Mouse (Mus musculus) ES-E14 (cell line): Measurements from ENCODE around the gene Lingo3. TPM values are rescaled to one million over a fixed set of nuclear protein-coding genes. Genes with fewer than 3 reads are reported as not detected.
A peak's percentile ranks its signal among the peaks of the same experiment; 100 is the strongest.

ENCODE experiments used
- DNase-seq: peaks from one replicate; pipeline ENCODE4 v3.0.0-alpha.2; 2013; ENCODE audit warnings: low read depth, low spot score
- H3K27ac ChIP-seq: 2 replicates; pipeline ENCODE4 v1.5.1; 2012; ENCODE audit warnings: low read depth, mild to moderate bottlenecking, low read length, moderate library complexity, mixed read lengths; ENCODE audit not compliant: poor library complexity, insufficient read depth, severe bottlenecking
- H3K36me3 ChIP-seq: 2 replicates; pipeline ENCODE4 v1.6.1; 2012; ENCODE audit warnings: mild to moderate bottlenecking, low read length, moderate library complexity, mixed read lengths; ENCODE audit not compliant: control insufficient read depth, poor library complexity, insufficient read depth, severe bottlenecking
- H3K4me1 ChIP-seq, 2 experiments: fragments of 150-350 bp in 1 of 2; sonication (generic) in 1 of 2; 2 replicates each; pipeline ENCODE4 v1.6.1; 2012; ENCODE audit warnings: low read length in 2 of 2, mild to moderate bottlenecking in 1 of 2, mixed read lengths in 1 of 2; ENCODE audit not compliant: control insufficient read depth in 2 of 2, insufficient read depth in 2 of 2, poor library complexity in 1 of 2
- H3K4me3 ChIP-seq, 2 experiments: fragments of 150-350 bp in 1 of 2; sonication (generic) in 1 of 2; 2 replicates each; pipeline ENCODE4 v1.5.1; 2012; ENCODE audit warnings: low read length in 2 of 2, low read depth in 1 of 2, mild to moderate bottlenecking in 1 of 2, mixed read lengths in 1 of 2; ENCODE audit not compliant: insufficient read depth in 1 of 2, poor library complexity in 1 of 2, severe bottlenecking in 1 of 2
- H3K9ac ChIP-seq: 2 replicates; pipeline ENCODE4 v1.6.1; 2012; ENCODE audit warnings: low read depth, mild to moderate bottlenecking, low read length, mixed read lengths; ENCODE audit not compliant: poor library complexity, insufficient read depth, severe bottlenecking
- H3K9me3 ChIP-seq: fragments of 150-350 bp; sonication (generic); 2 replicates; pipeline ENCODE4 v1.6.1; 2012; ENCODE audit warnings: low read depth, mild to moderate bottlenecking, low read length; ENCODE audit not compliant: control insufficient read depth, insufficient read depth
- CHD2 ChIP-seq: IDR thresholded peaks from 2 replicates; pipeline ENCODE4 v1.6.1; 2014; ENCODE audit warnings: mild to moderate bottlenecking, low read depth, low read length, inconsistent platforms
- HCFC1 ChIP-seq: IDR thresholded peaks from 2 replicates; pipeline ENCODE4 v1.6.1; 2012; ENCODE audit warnings: low read length, inconsistent platforms, borderline replicate concordance; ENCODE audit not compliant: insufficient read depth
- MAFK ChIP-seq: IDR thresholded peaks from 2 replicates; pipeline ENCODE4 v1.6.1; 2014; ENCODE audit warnings: mild to moderate bottlenecking, low read depth, low read length, inconsistent platforms; ENCODE audit not compliant: insufficient read depth
- ZC3H11A ChIP-seq: IDR thresholded peaks from 2 replicates; pipeline ENCODE4 v1.6.1; 2012; ENCODE audit warnings: low read depth, mild to moderate bottlenecking, inconsistent platforms, low read length, borderline replicate concordance
- ZNF384 ChIP-seq: IDR thresholded peaks from 2 replicates; pipeline ENCODE4 v1.6.1; 2012; ENCODE audit warnings: low read depth, low read length, inconsistent platforms
- in situ Hi-C, 2 experiments: fragments of 600-800 bp; cut with MboI; formaldehyde crosslinking; loops; one replicate each; pipeline ENCODE4 v1.15.1; 2025; ENCODE audit warnings: low sequenced_read_pairs in 2 of 2, inconsistent platforms in 1 of 2; ENCODE audit not compliant: unreplicated experiment in 2 of 2
- total RNA-seq: library from RNA; depleted of rRNA; stranded (reverse); fragments of 300-350 nt; gene quantifications from 2 replicates; pipeline ENCODE4 v1.2.3, GENCODE M21; 2012

The Lingo3 gene
- total RNA-seq, 1 experiment: 2.4 TPM

- DNase-seq: no peak
- H3K4me1 ChIP-seq: peaks cover 0 to 3% of the 10 kb centered on the region in 2 experiments; a peak in 1 of 4 replicates
- H3K9me3 ChIP-seq: no peaks in the 10 kb centered on the region
- in situ Hi-C loops: no loop called here
- peaks cover 9% of the 10 kb centered on the region; the same call in 1 of the 2 replicates for H3K36me3 ChIP-seq
- H3K9ac ChIP-seq: no peak overlapping the region
- H3K27ac ChIP-seq: no peak overlapping the region
- no peak overlapping the region for H3K4me3 ChIP-seq
- TF ChIP-seq CHD2: no peak
- no peak for TF ChIP-seq ZC3H11A
- TF ChIP-seq HCFC1: no peak
- TF ChIP-seq MAFK: no peak
- no peak for TF ChIP-seq ZNF384
Measured at GRCm38 (mm10) chr10:80870993-80871392, 27.2 kb upstream of the Lingo3 start.

- TF ChIP-seq HCFC1 (no peak), ZNF384 (no peak), MAFK (no peak), CHD2 (no peak), ZC3H11A (no peak)
- H3K4me3 ChIP-seq: peak overlapping the region in 1 of 2 experiments; percentile 5; a peak in 1 of 4 replicates
- DNase-seq: no peak
- H3K9me3 ChIP-seq: no peaks in the 10 kb centered on the region
- H3K9ac ChIP-seq: no peak overlapping the region
- H3K36me3 ChIP-seq: peaks cover 17% of the 10 kb centered on the region; the same call in 1 of the 2 replicates
- in situ Hi-C loops: no loop called here
- H3K4me1 ChIP-seq: no peaks in the 10 kb centered on the region
- H3K27ac ChIP-seq: no peak overlapping the region
Measured at GRCm38 (mm10) chr10:80864446-80864845, 20.6 kb upstream of the Lingo3 start.

- Histone ChIP-seq H3K36me3 (peaks cover 11% of the 10 kb centered on the region; the same call in 1 of the 2 replicates), H3K9ac (no peak overlapping the region), H3K4me3 (no peak overlapping the region), H3K4me1 (no peaks in the 10 kb centered on the region), H3K9me3 (no peaks in the 10 kb centered on the region), H3K27ac (no peak overlapping the region)
- in situ Hi-C loops: no loop called here
- TF ChIP-seq HCFC1 (no peak), MAFK (no peak), ZC3H11A (no peak), CHD2 (no peak), ZNF384 (no peak)
- DNase-seq: no peak
Measured at GRCm38 (mm10) chr10:80862305-80862704, 18.5 kb upstream of the Lingo3 start.

GRCm38 (mm10) chr10:80858350-80858935 is 14.6 kb upstream of the Lingo3 start:
- TF ChIP-seq HCFC1: no peak
- no peak for TF ChIP-seq ZC3H11A
- TF ChIP-seq CHD2: no peak

GRCm38 (mm10) chr10:80857848-80858247 is 14.0 kb upstream of the Lingo3 start:
- Histone ChIP-seq H3K4me1 (peaks cover 3 to 5% of the 10 kb centered on the region in 2 experiments; a peak in 2 of 4 replicates), H3K9me3 (no peaks in the 10 kb centered on the region), H3K9ac (no peak overlapping the region), H3K4me3 (no peak overlapping the region), H3K36me3 (peaks cover 11% of the 10 kb centered on the region), H3K27ac (no peak overlapping the region)
- TF ChIP-seq MAFK: no peak
- no peak for TF ChIP-seq CHD2
- no peak for TF ChIP-seq ZC3H11A
- TF ChIP-seq ZNF384: no peak
- no peak for TF ChIP-seq HCFC1
- no peak for DNase-seq
- in situ Hi-C loops: no loop called here

More at GRCm38 (mm10) chr10:80858350-80858935, 14.6 kb upstream of the Lingo3 start:
- Histone ChIP-seq H3K4me1 (peaks cover 3 to 5% of the 10 kb centered on the region in 2 experiments; a peak in 2 of 4 replicates), H3K9me3 (no peaks in the 10 kb centered on the region), H3K36me3 (peaks cover 8% of the 10 kb centered on the region), H3K4me3 (no peak overlapping the region), H3K27ac (no peak overlapping the region), H3K9ac (no peak overlapping the region)
- no peak for DNase-seq
- in situ Hi-C loops: no loop called here
